Mouse (Mus musculus): ENCODE measurements at regions not wholly inside any gene's neighbourhood (a gene's known extent, or its start where the extent isn't known, plus 50 kb on each side); places are given as distances from the start of the nearest gene placed in this dataset.

GRCm38 (mm10) chr3:83480176-83480575 is 285.9 kb upstream of the Sfrp2 start:
- no peak for TF ChIP-seq CTCF (IDR thresholded peaks at IDR 0.05; ENCODE audit: insufficient read depth, low read length)
- no peak for TF ChIP-seq POLR2A (IDR thresholded peaks at IDR 0.05; ENCODE audit: borderline replicate concordance, extremely low read depth, low read depth, low read length)
